Mouse (Mus musculus): Measurements from ENCODE around the gene Ikzf2. TPM values are rescaled to one million over a fixed set of nuclear protein-coding genes. Genes with fewer than 3 reads are reported as not detected.

The Ikzf2 gene
- polyA plus RNA-seq, 1 experiment, result 0.18 TPM

DNA sequence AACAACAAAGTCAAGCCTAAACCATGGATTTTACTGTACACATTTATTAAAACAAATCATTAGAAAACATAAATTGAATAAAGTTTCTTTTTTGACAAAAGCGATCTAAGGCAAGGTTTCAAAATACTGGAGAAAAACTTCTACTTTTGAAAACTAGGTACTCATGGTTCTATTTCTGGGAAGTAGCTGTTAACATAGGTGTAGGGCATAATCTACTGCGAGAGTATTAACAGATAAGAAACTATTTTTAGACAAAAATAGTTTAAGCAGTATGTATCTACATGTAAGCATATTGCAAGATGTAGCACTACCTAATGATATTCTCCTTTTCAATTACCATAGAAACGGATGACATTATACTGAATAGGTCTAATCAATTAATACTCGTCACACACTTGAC is 137.1 kb downstream of the Ikzf2 start:
- no peaks in the 10 kb centered on the region for H3K79me2 ChIP-seq (ENCODE audit: control insufficient read depth, insufficient read depth)
- no peaks in the 10 kb centered on the region for H3K79me3 ChIP-seq (ENCODE audit: low read depth)
- no peaks in the 10 kb centered on the region for H3K27me3 ChIP-seq (ENCODE audit: control insufficient read depth, insufficient read depth, insufficient read length)
- no peak for TF ChIP-seq CTCF (IDR thresholded peaks at IDR 0.05; ENCODE audit: control insufficient read depth, insufficient read depth, insufficient read length)
- no peak for TF ChIP-seq MYOG (IDR thresholded peaks at IDR 0.05; ENCODE audit: control insufficient read depth, extremely low read depth, insufficient read length)
- no peak for TF ChIP-seq FOSL1 (IDR thresholded peaks at IDR 0.05; ENCODE audit: insufficient read depth, low read length, poor library complexity, severe bottlenecking)
- no peak for TF ChIP-seq MYOD1 (IDR thresholded peaks at IDR 0.05; ENCODE audit: control insufficient read depth, insufficient read length, low read depth)
- no peak for TF ChIP-seq CEBPB (IDR thresholded peaks at IDR 0.05; ENCODE audit: low read depth)
- no peak for TF ChIP-seq MAX (IDR thresholded peaks at IDR 0.05)
- no peak for TF ChIP-seq USF1 (IDR thresholded peaks at IDR 0.05; ENCODE audit: low read depth)
- H3K4me3 ChIP-seq (ENCODE audit: insufficient read depth, poor library complexity, severe bottlenecking), result no peak overlapping the region
- no peaks in the 10 kb centered on the region for H3K36me3 ChIP-seq (ENCODE audit: control insufficient read depth, insufficient read depth)
- no peak overlapping the region for H3ac ChIP-seq (ENCODE audit: control insufficient read depth, insufficient read length, low read depth)

GRCm38 (mm10) chr1:69545885-69546253 is 141.2 kb downstream of the Ikzf2 start:
- Histone ChIP-seq H3K4me3 (ENCODE audit: insufficient read depth, poor library complexity, severe bottlenecking) (no peak overlapping the region), H3K36me3 (ENCODE audit: control insufficient read depth, insufficient read depth) (no peaks in the 10 kb centered on the region), H3K79me3 (ENCODE audit: low read depth) (no peaks in the 10 kb centered on the region), H3K79me2 (ENCODE audit: control insufficient read depth, insufficient read depth) (no peaks in the 10 kb centered on the region), H3ac (ENCODE audit: control insufficient read depth, insufficient read length, low read depth) (no peak overlapping the region), H3K27me3 (ENCODE audit: control insufficient read depth, insufficient read depth, insufficient read length) (no peaks in the 10 kb centered on the region)
- no peak for TF ChIP-seq CEBPB (IDR thresholded peaks at IDR 0.05; ENCODE audit: low read depth)
- no peak for TF ChIP-seq MAX (IDR thresholded peaks at IDR 0.05)
- no peak for TF ChIP-seq CTCF (IDR thresholded peaks at IDR 0.05; ENCODE audit: control insufficient read depth, insufficient read depth, insufficient read length)
- TF ChIP-seq USF1 (IDR thresholded peaks at IDR 0.05; ENCODE audit: low read depth), result no peak
- no peak for TF ChIP-seq MYOG (IDR thresholded peaks at IDR 0.05; ENCODE audit: control insufficient read depth, extremely low read depth, insufficient read length)
- no peak for TF ChIP-seq FOSL1 (IDR thresholded peaks at IDR 0.05; ENCODE audit: insufficient read depth, low read length, poor library complexity, severe bottlenecking)
- no peak for TF ChIP-seq MYOD1 (IDR thresholded peaks at IDR 0.05; ENCODE audit: control insufficient read depth, insufficient read length, low read depth)

DNA sequence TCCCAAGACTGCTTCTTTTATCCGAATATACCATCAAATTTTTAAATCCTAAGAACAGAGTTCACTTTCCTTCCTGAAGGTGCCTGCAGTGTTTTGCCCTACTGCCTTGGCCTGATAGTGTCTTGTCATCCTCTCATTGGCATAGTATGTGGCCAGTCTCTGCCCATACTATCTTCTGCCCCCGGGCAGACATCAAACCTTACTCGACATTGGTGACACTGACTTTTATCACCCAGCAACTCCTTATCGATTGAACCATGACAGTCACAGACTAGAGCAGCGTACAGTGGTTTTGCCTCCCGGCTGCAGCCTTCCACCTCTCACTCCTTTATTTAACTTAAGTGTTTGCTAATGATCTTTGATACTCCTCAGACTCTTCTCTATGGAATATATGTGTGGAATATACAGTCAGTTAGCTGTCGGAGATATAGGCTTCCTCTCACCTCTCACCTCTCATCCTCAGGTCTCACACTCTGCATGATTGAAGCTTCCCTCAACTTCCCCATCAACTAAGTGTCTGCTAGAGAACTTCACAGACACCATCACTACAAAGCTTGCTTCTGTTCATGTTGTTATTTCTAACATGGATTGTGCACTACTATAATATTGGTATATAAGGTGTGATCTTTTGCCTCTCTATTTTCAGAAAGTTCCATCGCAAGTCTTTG is 141.7 kb downstream of the Ikzf2 start:
- H3K27me3 ChIP-seq (ENCODE audit: control insufficient read depth, insufficient read depth, insufficient read length), result no peaks in the 10 kb centered on the region
- TF ChIP-seq MYOG (IDR thresholded peaks at IDR 0.05; ENCODE audit: control insufficient read depth, extremely low read depth, insufficient read length) (no peak), FOSL1 (IDR thresholded peaks at IDR 0.05; ENCODE audit: insufficient read depth, low read length, poor library complexity, severe bottlenecking) (no peak), USF1 (IDR thresholded peaks at IDR 0.05; ENCODE audit: low read depth) (no peak), CTCF (IDR thresholded peaks at IDR 0.05; ENCODE audit: control insufficient read depth, insufficient read depth, insufficient read length) (no peak), CEBPB (IDR thresholded peaks at IDR 0.05; ENCODE audit: low read depth) (no peak), MAX (IDR thresholded peaks at IDR 0.05) (no peak), MYOD1 (IDR thresholded peaks at IDR 0.05; ENCODE audit: control insufficient read depth, insufficient read length, low read depth) (no peak)
- no peaks in the 10 kb centered on the region for H3K36me3 ChIP-seq (ENCODE audit: control insufficient read depth, insufficient read depth)

GRCm38 (mm10) chr1:69543774-69544597 is 143.1 kb downstream of the Ikzf2 start:
- no peaks in the 10 kb centered on the region for H3K27me3 ChIP-seq (ENCODE audit: control insufficient read depth, insufficient read depth, insufficient read length)
- no peak for TF ChIP-seq USF1 (IDR thresholded peaks at IDR 0.05; ENCODE audit: low read depth)
- no peak for TF ChIP-seq FOSL1 (IDR thresholded peaks at IDR 0.05; ENCODE audit: insufficient read depth, low read length, poor library complexity, severe bottlenecking)
- no peak for TF ChIP-seq MAX (IDR thresholded peaks at IDR 0.05)
- no peak for TF ChIP-seq MYOD1 (IDR thresholded peaks at IDR 0.05; ENCODE audit: control insufficient read depth, insufficient read length, low read depth)
- no peak for TF ChIP-seq CTCF (IDR thresholded peaks at IDR 0.05; ENCODE audit: control insufficient read depth, insufficient read depth, insufficient read length)
- no peak for TF ChIP-seq CEBPB (IDR thresholded peaks at IDR 0.05; ENCODE audit: low read depth)
- TF ChIP-seq MYOG (IDR thresholded peaks at IDR 0.05; ENCODE audit: control insufficient read depth, extremely low read depth, insufficient read length), result no peak
- H3K79me2 ChIP-seq (ENCODE audit: control insufficient read depth, insufficient read depth), result no peaks in the 10 kb centered on the region
- no peaks in the 10 kb centered on the region for H3K36me3 ChIP-seq (ENCODE audit: control insufficient read depth, insufficient read depth)
- H3K79me3 ChIP-seq (ENCODE audit: low read depth), result no peaks in the 10 kb centered on the region
- no peak overlapping the region for H3ac ChIP-seq (ENCODE audit: control insufficient read depth, insufficient read length, low read depth)
- no peak overlapping the region for H3K4me3 ChIP-seq (ENCODE audit: insufficient read depth, poor library complexity, severe bottlenecking)

More for the DNA sequence above, 141.7 kb downstream of the Ikzf2 start:
- Histone ChIP-seq H3K79me3 (ENCODE audit: low read depth) (no peaks in the 10 kb centered on the region), H3K79me2 (ENCODE audit: control insufficient read depth, insufficient read depth) (no peaks in the 10 kb centered on the region), H3K4me3 (ENCODE audit: insufficient read depth, poor library complexity, severe bottlenecking) (no peak overlapping the region), H3ac (ENCODE audit: control insufficient read depth, insufficient read length, low read depth) (no peak overlapping the region)

DNA sequence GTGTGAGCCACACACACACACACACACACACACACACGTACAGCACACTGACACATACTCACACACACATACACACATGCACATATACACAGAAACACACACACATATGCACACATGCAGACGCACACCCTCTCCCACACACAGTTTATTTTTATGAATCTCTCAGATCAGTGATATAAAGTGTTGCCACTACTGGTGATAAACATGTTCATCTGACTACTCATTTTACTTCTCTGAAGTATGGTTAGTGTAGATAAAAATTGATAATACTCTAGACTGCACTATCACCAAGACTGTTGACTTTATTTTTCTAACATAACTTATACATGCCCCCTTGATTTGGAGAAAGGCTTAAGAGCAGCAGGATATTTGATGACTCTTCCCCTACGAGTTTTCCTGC is 144.5 kb downstream of the Ikzf2 start:
- no peak for TF ChIP-seq CTCF (IDR thresholded peaks at IDR 0.05; ENCODE audit: control insufficient read depth, insufficient read depth, insufficient read length)
- no peak for TF ChIP-seq MYOG (IDR thresholded peaks at IDR 0.05; ENCODE audit: control insufficient read depth, extremely low read depth, insufficient read length)
- no peak for TF ChIP-seq MAX (IDR thresholded peaks at IDR 0.05)
- no peak for TF ChIP-seq USF1 (IDR thresholded peaks at IDR 0.05; ENCODE audit: low read depth)
- TF ChIP-seq FOSL1 (IDR thresholded peaks at IDR 0.05; ENCODE audit: insufficient read depth, low read length, poor library complexity, severe bottlenecking), result no peak
- no peak for TF ChIP-seq MYOD1 (IDR thresholded peaks at IDR 0.05; ENCODE audit: control insufficient read depth, insufficient read length, low read depth)
- no peak for TF ChIP-seq CEBPB (IDR thresholded peaks at IDR 0.05; ENCODE audit: low read depth)
- H3K36me3 ChIP-seq (ENCODE audit: control insufficient read depth, insufficient read depth), result no peaks in the 10 kb centered on the region
- H3K79me3 ChIP-seq (ENCODE audit: low read depth), result no peaks in the 10 kb centered on the region
- no peaks in the 10 kb centered on the region for H3K27me3 ChIP-seq (ENCODE audit: control insufficient read depth, insufficient read depth, insufficient read length)
- no peak overlapping the region for H3K4me3 ChIP-seq (ENCODE audit: insufficient read depth, poor library complexity, severe bottlenecking)
- no peaks in the 10 kb centered on the region for H3K79me2 ChIP-seq (ENCODE audit: control insufficient read depth, insufficient read depth)
- no peak overlapping the region for H3ac ChIP-seq (ENCODE audit: control insufficient read depth, insufficient read length, low read depth)

Data from C2C12 (cell line).